Mouse (Mus musculus): ENCODE measurements around the gene Cdk19.
"Not testable (repeated sequence)": the region's sequence is repeated elsewhere in the genome, so short reads cannot be mapped to it uniquely, and the experiment has no call there.

The Cdk19 gene

GRCm38 (mm10) chr10:40393447-40394143 is 54.2 kb downstream of the Cdk19 start:
- in situ Hi-C loops (cut with MboI): no loop called here

- in situ Hi-C loops (cut with MboI): no loop called here
Observed at GRCm38 (mm10) chr10:40398842-40399241, 59.5 kb downstream of the Cdk19 start.

- in situ Hi-C loops (cut with MboI): no loop called here
Observed at GRCm38 (mm10) chr10:40399328-40399727, 60.0 kb downstream of the Cdk19 start.

DNA sequence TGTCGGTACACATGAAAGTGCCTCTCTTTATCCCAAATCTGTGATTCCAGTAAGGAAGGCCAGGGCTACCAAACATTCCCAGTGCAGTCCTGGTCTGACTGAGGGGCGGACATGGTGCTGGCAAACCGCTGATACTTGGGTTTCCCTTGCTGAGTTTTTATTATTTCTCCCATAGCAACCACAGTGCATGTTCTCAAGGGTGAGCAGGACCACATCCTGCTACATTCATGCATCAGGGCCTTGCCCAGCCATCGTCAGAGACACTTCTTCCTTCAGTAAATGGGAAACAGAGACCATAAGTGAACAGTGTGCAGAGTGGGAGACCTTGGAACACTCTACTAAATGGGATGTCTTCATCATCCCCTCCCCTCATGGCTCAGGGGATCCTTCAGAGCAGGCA is 60.9 kb downstream of the Cdk19 start:
- in situ Hi-C loops (cut with MboI): no loop called here

GRCm38 (mm10) chr10:40406655-40407054 is 67.3 kb downstream of the Cdk19 start:
- in situ Hi-C loops (cut with MboI): no loop called here

GRCm38 (mm10) chr10:40409336-40409735 is 70.0 kb downstream of the Cdk19 start:
- in situ Hi-C loops (cut with MboI): no loop called here

- in situ Hi-C loops (cut with MboI): no loop called here
Observed at GRCm38 (mm10) chr10:40411370-40411769, 72.0 kb downstream of the Cdk19 start.

DNA sequence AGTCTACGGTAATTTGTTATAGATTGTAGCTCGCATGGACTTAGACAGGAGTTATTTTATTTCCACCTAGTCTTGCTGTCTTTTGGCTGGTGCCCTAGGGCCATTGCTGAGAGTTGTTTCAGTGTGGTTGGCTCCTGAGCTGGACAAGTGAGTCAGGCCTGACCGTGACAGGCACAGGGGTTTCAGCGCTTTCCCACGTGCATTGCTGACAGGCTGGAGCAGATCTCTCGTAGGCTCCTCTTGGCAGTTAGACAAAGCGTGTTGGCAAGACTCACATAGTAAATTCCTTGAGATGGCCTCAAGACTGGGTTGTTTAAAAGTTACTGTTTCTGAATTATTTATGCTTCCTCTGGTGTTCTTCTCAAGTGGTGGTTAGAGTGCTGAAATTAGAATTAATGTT is 77.6 kb downstream of the Cdk19 start:
- in situ Hi-C loops (cut with MboI): no loop called here

GRCm38 (mm10) chr10:40419841-40420240 is 80.5 kb downstream of the Cdk19 start:
- in situ Hi-C loops (cut with MboI): no loop called here

DNA sequence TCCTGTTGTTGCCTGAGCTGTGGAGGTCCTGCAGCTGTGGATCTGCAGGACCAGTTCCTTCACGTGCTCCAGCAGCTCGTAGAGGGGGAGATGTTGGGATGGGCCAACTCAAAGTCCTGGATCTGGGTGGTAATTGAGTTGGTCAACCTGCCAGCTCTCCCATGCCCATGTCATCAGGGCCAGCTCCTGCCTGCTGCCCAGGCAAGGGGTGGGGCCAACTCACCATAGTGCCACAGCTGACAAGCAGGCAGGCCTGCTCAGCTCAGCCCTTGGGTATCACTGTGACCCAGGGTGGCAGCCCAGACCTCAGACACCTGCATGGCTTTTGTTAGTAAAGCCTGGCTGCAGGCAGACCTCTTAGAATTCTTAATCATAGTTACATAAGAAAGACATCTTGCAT is 81.3 kb downstream of the Cdk19 start:
- in situ Hi-C loops (cut with MboI): no loop called here

DNA sequence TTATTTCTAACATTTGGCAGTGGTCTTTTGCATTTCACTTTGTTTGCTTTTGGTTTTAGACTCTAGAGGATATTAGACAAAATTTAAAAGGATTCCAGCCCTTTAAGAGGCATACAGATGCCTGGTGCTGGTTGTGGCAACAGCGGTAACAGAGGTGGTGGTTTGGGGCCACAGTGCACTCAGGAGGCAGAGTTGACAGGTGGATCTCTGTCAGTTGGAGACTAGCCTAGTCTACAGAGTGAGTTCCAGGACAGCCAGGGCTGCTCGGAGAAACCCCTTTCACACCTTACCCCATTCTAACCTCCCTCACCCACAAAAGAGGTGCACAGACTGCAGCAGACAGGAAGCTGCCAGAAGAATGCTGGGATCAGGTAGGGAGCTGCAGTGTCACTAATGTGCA is 82.4 kb downstream of the Cdk19 start:
- in situ Hi-C loops (cut with MboI): no loop called here

GRCm38 (mm10) chr10:40422696-40423095 is 83.3 kb downstream of the Cdk19 start:
- in situ Hi-C loops (cut with MboI): no loop called here

DNA sequence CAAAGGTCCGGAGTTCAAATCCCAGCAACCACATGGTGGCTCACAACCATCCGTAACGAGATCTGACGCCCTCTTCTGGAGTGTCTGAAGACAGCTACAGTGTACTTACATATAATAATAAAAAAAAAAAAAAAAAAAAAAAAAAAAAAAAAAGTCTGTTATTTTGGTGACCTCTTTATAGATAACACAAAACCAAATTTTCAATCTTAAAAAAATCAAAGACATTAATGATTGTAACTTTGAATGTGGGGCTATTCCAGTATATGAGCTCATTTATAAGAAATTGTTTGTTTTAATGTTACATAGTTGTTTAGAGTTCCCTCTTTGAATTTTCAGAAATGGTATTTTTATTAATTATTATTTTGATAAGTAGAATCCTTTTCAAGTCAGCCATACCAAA is 85.1 kb downstream of the Cdk19 start:
- in situ Hi-C loops (cut with MboI): not testable (repeated sequence)

- in situ Hi-C loops (cut with MboI): no loop called here
Observed at GRCm38 (mm10) chr10:40425243-40426095, 86.1 kb downstream of the Cdk19 start.

GRCm38 (mm10) chr10:40426096-40426450 is 86.7 kb downstream of the Cdk19 start:
- in situ Hi-C loops (cut with MboI): no loop called here

GRCm38 (mm10) chr10:40428633-40429032 is 89.3 kb downstream of the Cdk19 start:
- in situ Hi-C loops (cut with MboI): no loop called here

DNA sequence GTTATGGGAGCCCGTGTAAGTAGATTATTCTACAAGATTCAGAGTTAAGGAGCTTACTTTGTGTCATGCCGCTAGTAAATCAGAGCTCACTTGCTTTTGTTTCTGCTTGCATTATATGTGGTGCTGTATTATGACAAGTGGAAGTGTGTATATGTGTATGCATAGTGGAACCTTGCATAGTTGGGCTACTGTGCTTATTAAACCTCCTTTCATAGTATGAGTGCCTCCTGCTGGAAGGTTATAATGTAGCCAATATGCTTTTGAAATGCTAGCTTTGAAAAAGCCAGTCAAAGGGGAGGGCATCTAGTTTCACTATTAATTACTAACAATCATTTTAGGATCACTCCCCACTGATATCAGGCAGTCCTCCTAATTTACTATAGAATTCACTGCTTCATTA is 89.7 kb downstream of the Cdk19 start:
- in situ Hi-C loops (cut with MboI): no loop called here

GRCm38 (mm10) chr10:40430209-40430608 is 90.8 kb downstream of the Cdk19 start:
- in situ Hi-C loops (cut with MboI): no loop called here

DNA sequence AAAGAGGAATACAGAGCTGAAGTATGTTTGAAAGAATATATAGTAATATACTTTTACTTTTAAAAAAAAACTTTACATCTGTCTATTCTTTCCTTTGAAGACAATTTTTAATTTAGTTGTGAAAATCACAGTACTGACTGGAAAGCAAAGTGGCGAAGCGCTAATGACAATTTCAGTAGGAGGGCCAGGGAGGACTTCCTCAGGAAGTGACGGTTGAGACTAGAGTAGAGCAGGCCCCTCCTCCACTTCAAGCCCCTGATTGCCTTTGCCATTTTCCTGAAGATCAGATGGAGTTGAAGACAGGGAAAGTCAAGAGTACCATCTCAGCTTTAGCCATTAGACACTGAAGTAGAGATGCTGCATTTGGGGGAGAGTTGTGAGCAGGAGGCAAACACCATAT is 92.6 kb downstream of the Cdk19 start:
- in situ Hi-C loops (cut with MboI): no loop called here

- in situ Hi-C loops (cut with MboI): no loop called here
Observed at GRCm38 (mm10) chr10:40432375-40432774, 93.0 kb downstream of the Cdk19 start.

DNA sequence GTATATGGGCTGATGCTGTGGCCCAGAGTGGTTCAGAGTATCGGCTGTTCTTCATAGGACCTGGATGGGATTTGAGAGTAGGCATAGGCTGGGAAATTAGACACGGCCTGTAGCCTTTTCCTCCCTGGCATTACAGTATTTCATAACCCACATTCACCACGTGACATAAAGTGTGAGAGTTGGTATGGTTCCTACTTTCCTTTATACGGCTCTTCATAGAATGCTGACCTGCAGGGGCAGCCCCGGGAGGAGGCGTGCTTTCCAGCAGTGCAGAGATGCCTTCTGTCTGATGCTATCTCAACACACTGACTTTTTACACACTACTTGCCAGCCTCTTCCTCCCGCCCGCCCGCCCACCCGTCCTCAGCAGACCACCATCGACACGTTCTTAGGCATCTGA is 96.0 kb downstream of the Cdk19 start:
- in situ Hi-C loops (cut with MboI): no loop called here

- in situ Hi-C loops (cut with MboI): no loop called here
Observed at GRCm38 (mm10) chr10:40437117-40437516, 97.8 kb downstream of the Cdk19 start.

DNA sequence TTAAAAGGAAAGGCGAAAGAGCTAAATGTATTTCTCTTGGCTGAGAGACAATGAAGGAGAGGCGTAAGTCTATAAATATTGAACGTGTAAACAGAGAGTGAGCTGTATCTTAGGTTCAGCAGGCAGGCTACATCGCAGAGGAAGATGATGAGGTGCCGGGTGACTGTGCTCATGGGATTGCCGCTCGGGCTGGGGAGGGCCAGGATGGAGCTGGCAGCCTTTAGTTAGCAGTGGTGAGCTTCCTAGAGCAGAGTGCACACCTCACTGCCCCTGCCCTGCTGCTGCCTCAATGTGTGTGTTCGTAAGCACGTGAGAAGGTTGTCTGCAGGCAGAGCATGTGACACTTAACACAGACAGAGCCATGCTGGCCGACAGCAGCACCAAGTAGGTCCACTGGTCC is 101.4 kb downstream of the Cdk19 start:
- in situ Hi-C loops (cut with MboI): no loop called here

All from mature B cell (primary cell).